Mouse (Mus musculus) lung, postnatal 14 days (tissue): ENCODE measurements around the gene Gm9918.

Experiments used
- DNase-seq: peaks from one replicate; pipeline ENCODE4 v3.0.0; 2021

The Gm9918 gene

GRCm38 (mm10) chr15:102245891-102246741, 24.2 kb upstream of the Gm9918 start:
- peak; percentile 82 for DNase-seq

GRCm38 (mm10) chr15:102246866-102247251, 23.5 kb upstream of the Gm9918 start:
- peak; percentile 97 for DNase-seq

- DNase-seq = peak; percentile 81
Observed at GRCm38 (mm10) chr15:102247252-102248130, 22.9 kb upstream of the Gm9918 start.

GRCm38 (mm10) chr15:102248131-102248811, 22.1 kb upstream of the Gm9918 start:
- no peak for DNase-seq

- no peak for DNase-seq
Observed at GRCm38 (mm10) chr15:102248812-102249191, 21.6 kb upstream of the Gm9918 start.

GRCm38 (mm10) chr15:102249251-102249691, 21.1 kb upstream of the Gm9918 start:
- DNase-seq = peak; percentile 60

- no peak for DNase-seq
Observed at GRCm38 (mm10) chr15:102249967-102250366, 20.4 kb upstream of the Gm9918 start.

GRCm38 (mm10) chr15:102250521-102250920, 19.8 kb upstream of the Gm9918 start:
- no peak for DNase-seq

- peak; percentile 66 for DNase-seq
Observed at GRCm38 (mm10) chr15:102255547-102256255, 14.7 kb upstream of the Gm9918 start.

GRCm38 (mm10) chr15:102256431-102257201, 13.7 kb upstream of the Gm9918 start:
- no peak for DNase-seq

- peak; percentile 63 for DNase-seq
Observed at GRCm38 (mm10) chr15:102257202-102258075, 12.9 kb upstream of the Gm9918 start, which contains the start of gene Rarg. TSS of gene Rarg (minus strand) at chr15:102257517.

- peak; percentile 74 for DNase-seq
Observed at GRCm38 (mm10) chr15:102258076-102258470, 12.3 kb upstream of the Gm9918 start.

GRCm38 (mm10) chr15:102258581-102259253, 11.6 kb upstream of the Gm9918 start:
- no peak for DNase-seq

GRCm38 (mm10) chr15:102262582-102262981, 7.8 kb upstream of the Gm9918 start:
- no peak for DNase-seq

GRCm38 (mm10) chr15:102263037-102263436, 7.3 kb upstream of the Gm9918 start:
- no peak for DNase-seq

GRCm38 (mm10) chr15:102265548-102265947, 4.8 kb upstream of the Gm9918 start:
- no peak for DNase-seq

- no peak for DNase-seq
Observed at GRCm38 (mm10) chr15:102271441-102271840, 1.1 kb downstream of the Gm9918 start.

- no peak for DNase-seq
Observed at GRCm38 (mm10) chr15:102273982-102274716, 3.8 kb downstream of the Gm9918 start.

GRCm38 (mm10) chr15:102278726-102279091, 8.3 kb downstream of the Gm9918 start:
- no peak for DNase-seq
